In the genomic region with DNA sequence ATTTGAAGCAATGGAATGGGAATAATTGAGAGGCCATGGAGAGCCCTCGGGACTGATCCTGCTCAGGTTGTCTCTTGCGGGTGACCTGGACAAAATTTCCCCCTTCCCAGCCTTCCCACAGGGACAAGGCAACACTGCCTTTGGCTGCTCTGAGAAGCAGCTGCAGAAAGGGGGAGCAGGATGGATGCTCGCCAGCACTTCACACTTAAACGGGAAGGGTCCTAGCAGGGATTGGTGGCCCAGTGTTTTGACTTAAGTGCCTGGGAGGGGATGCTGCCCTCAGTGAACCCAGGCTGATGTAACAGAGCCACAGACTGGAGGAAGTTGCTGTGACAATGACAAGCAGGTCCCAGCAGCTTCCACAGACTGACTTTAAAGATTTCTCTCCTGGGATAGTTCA, we compare ENCODE assay signal across 21 mouse cellular contexts. TPM values are rescaled to one million over a fixed set of nuclear protein-coding genes. Genes with fewer than 3 reads are reported as not detected.
DNase-seq lines count a peak whose midpoint lies in the region; ATAC-seq lines count a peak whose summit lies in the region.
"Had no signal": no experiment of that assay in that cellular context is flagged by ENCODE, and none has a peak within 500 bp of the region (broad histone marks: within the 10 kb centered on the region; RNA-seq: fewer than 3 reads in every experiment).

No protein-coding gene starts in this region.

- H3K27ac ChIP-seq in hindbrain, embryonic 10.5 days: peak overlapping the region; percentile 14
- no peak overlapping the region for H3K27ac ChIP-seq in hindbrain, embryonic 16.5 days (ENCODE audit: low read depth, low read length)
- 0 out of 2 replicates have a peak overlapping the region, but pooled peaks have one; percentile 17 for H3K27ac ChIP-seq in embryonic facial prominence, embryonic 13.5 days
- H3K27ac ChIP-seq in forebrain, embryonic 12.5 days: peak overlapping the region; percentile 69
- H3K27ac ChIP-seq in limb, embryonic 10.5 days: peak overlapping the region; percentile 70
- H3K27ac ChIP-seq in midbrain, embryonic 15.5 days: no peak overlapping the region
- H3K27ac ChIP-seq: hindbrain, embryonic 13.5 days; left cerebral cortex, adult 2 months; liver, embryonic 12.5 days; lung, embryonic 15.5 days had no signal

- H3K9me3 ChIP-seq in hindbrain, embryonic 10.5 days: no peaks in the 10 kb centered on the region
- H3K9me3 ChIP-seq in hindbrain, embryonic 16.5 days (ENCODE audit: control insufficient read depth, low read length): no peaks in the 10 kb centered on the region
- no peaks in the 10 kb centered on the region for H3K9me3 ChIP-seq in embryonic facial prominence, embryonic 13.5 days
- no peaks in the 10 kb centered on the region for H3K9me3 ChIP-seq in forebrain, embryonic 12.5 days
- no peaks in the 10 kb centered on the region for H3K9me3 ChIP-seq in limb, embryonic 10.5 days (replicated peaks)
- H3K9me3 ChIP-seq in midbrain, embryonic 15.5 days: no peaks in the 10 kb centered on the region
- H3K9me3 ChIP-seq: hindbrain, embryonic 13.5 days; liver, embryonic 12.5 days; lung, embryonic 15.5 days had no signal

- no peak overlapping the region for H3K9ac ChIP-seq in hindbrain, embryonic 16.5 days (ENCODE audit: low read depth, low read length)
- H3K9ac ChIP-seq in embryonic facial prominence, embryonic 13.5 days: 0 out of 2 replicates have a peak overlapping the region, but pooled peaks have one; percentile 23
- no peak overlapping the region for H3K9ac ChIP-seq in forebrain, embryonic 12.5 days
- no peak overlapping the region for H3K9ac ChIP-seq in midbrain, embryonic 15.5 days
- H3K9ac ChIP-seq: liver, embryonic 12.5 days; lung, embryonic 15.5 days had no signal

- no peak for ATAC-seq in hindbrain, embryonic 16.5 days
- ATAC-seq in embryonic facial prominence, embryonic 13.5 days (ENCODE audit: insufficient number of reproducible peaks, insufficient read depth, low FRiP score, low TSS enrichment, low read depth): no peak
- ATAC-seq in forebrain, embryonic 12.5 days (ENCODE audit: low FRiP score): no peak
- ATAC-seq in midbrain, embryonic 15.5 days (replicated peaks): no peak
- ATAC-seq: activated CD4-positive, CD25-positive, alpha-beta regulatory T cell, adult 4 months; liver, embryonic 12.5 days; Patski had no signal

- no peaks in the 10 kb centered on the region for H3K36me3 ChIP-seq in hindbrain, embryonic 10.5 days
- H3K36me3 ChIP-seq in hindbrain, embryonic 16.5 days (ENCODE audit: control insufficient read depth, insufficient read depth, low read length): no peaks in the 10 kb centered on the region
- no peaks in the 10 kb centered on the region for H3K36me3 ChIP-seq in embryonic facial prominence, embryonic 13.5 days
- no peaks in the 10 kb centered on the region for H3K36me3 ChIP-seq in forebrain, embryonic 12.5 days (replicated peaks)
- no peaks in the 10 kb centered on the region for H3K36me3 ChIP-seq in limb, embryonic 10.5 days
- no peaks in the 10 kb centered on the region for H3K36me3 ChIP-seq in midbrain, embryonic 15.5 days (replicated peaks)
- H3K36me3 ChIP-seq: hindbrain, embryonic 13.5 days; liver, embryonic 12.5 days; lung, embryonic 15.5 days had no signal

- peaks cover 73% of the 10 kb centered on the region for H3K27me3 ChIP-seq in hindbrain, embryonic 10.5 days (ENCODE audit: insufficient read depth, poor library complexity, severe bottlenecking)
- peaks cover 15% of the 10 kb centered on the region for H3K27me3 ChIP-seq in hindbrain, embryonic 16.5 days (replicated peaks; ENCODE audit: control insufficient read depth, insufficient read depth, low read length)
- no peaks in the 10 kb centered on the region for H3K27me3 ChIP-seq in embryonic facial prominence, embryonic 13.5 days
- peaks cover 49% of the 10 kb centered on the region for H3K27me3 ChIP-seq in forebrain, embryonic 12.5 days
- peaks cover 10% of the 10 kb centered on the region; the same call in 1 of the 2 replicates for H3K27me3 ChIP-seq in limb, embryonic 10.5 days (ENCODE audit: low read depth, poor library complexity, severe bottlenecking)
- H3K27me3 ChIP-seq in midbrain, embryonic 15.5 days (replicated peaks): 0 out of 2 replicates have a peak, but pooled peaks cover 5% of the 10 kb centered on the region
- H3K27me3 ChIP-seq: liver, embryonic 12.5 days; lung, embryonic 15.5 days; Patski had no signal

- H3K4me1 ChIP-seq in hindbrain, embryonic 10.5 days (replicated peaks): peaks cover 53% of the 10 kb centered on the region
- no peaks in the 10 kb centered on the region for H3K4me1 ChIP-seq in hindbrain, embryonic 16.5 days (ENCODE audit: control insufficient read depth, insufficient read depth, low read depth, low read length)
- H3K4me1 ChIP-seq in embryonic facial prominence, embryonic 13.5 days: peaks cover 50% of the 10 kb centered on the region
- H3K4me1 ChIP-seq in forebrain, embryonic 12.5 days: peaks cover 38% of the 10 kb centered on the region
- peaks cover 66% of the 10 kb centered on the region for H3K4me1 ChIP-seq in limb, embryonic 10.5 days
- no peaks in the 10 kb centered on the region for H3K4me1 ChIP-seq in midbrain, embryonic 15.5 days
- H3K4me1 ChIP-seq: liver, embryonic 12.5 days had no signal

- DNase-seq in hindbrain, embryonic 10.5 days (ENCODE audit: low spot score): no peak
- DNase-seq in limb, embryonic 10.5 days (ENCODE audit: low spot score): peak; percentile 32
- DNase-seq in left cerebral cortex, adult 18-20 months (ENCODE audit: low spot score in 2 of 2): no peak
- no peak for DNase-seq in left cerebral cortex, postnatal 14 days (ENCODE audit: low spot score in 2 of 2)
- DNase-seq: adrenal gland, postnatal 14 days; cerebellum, adult 8-10 months; gastrocnemius, postnatal 36 days; kidney, adult 18-20 months; kidney, postnatal 14 days; right cerebral cortex, postnatal 25 days; thymus, postnatal 36 days had no signal

- 37% methylated on average over 4 of the region's 4 CpGs for WGBS in hindbrain, embryonic 10.5 days
- 32% methylated on average over 4 of the region's 4 CpGs for WGBS in hindbrain, embryonic 16.5 days
- WGBS in embryonic facial prominence, embryonic 13.5 days: 21% methylated on average over 4 of the region's 4 CpGs
- WGBS in forebrain, embryonic 12.5 days: 24% methylated on average over 4 of the region's 4 CpGs
- 34% methylated on average over 4 of the region's 4 CpGs for WGBS in limb, embryonic 10.5 days
- WGBS in midbrain, embryonic 15.5 days: 29% methylated on average over 4 of the region's 4 CpGs

- H3K4me3 ChIP-seq in hindbrain, embryonic 10.5 days: no peak overlapping the region
- H3K4me3 ChIP-seq in hindbrain, embryonic 16.5 days (ENCODE audit: low read length): no peak overlapping the region
- H3K4me3 ChIP-seq in embryonic facial prominence, embryonic 13.5 days: no peak overlapping the region
- no peak overlapping the region for H3K4me3 ChIP-seq in forebrain, embryonic 12.5 days (replicated peaks)
- no peak overlapping the region for H3K4me3 ChIP-seq in limb, embryonic 10.5 days
- H3K4me3 ChIP-seq in midbrain, embryonic 15.5 days: no peak overlapping the region
- H3K4me3 ChIP-seq: hindbrain, embryonic 13.5 days; left cerebral cortex, adult 2 months; liver, embryonic 12.5 days; lung, embryonic 15.5 days had no signal

- intact Hi-C loops in left cerebral cortex, postnatal 14 days (cut with DNase I): no loop called here

- H3K4me2 ChIP-seq in hindbrain, embryonic 16.5 days (ENCODE audit: low read length): no peak overlapping the region
- H3K4me2 ChIP-seq in embryonic facial prominence, embryonic 13.5 days: no peak overlapping the region
- no peak overlapping the region for H3K4me2 ChIP-seq in forebrain, embryonic 12.5 days
- H3K4me2 ChIP-seq in midbrain, embryonic 15.5 days: no peak overlapping the region
- H3K4me2 ChIP-seq: hindbrain, embryonic 13.5 days; liver, embryonic 12.5 days; lung, embryonic 15.5 days had no signal

RNA-seq across cellular contexts. Expression of gene Rpusd4, which starts 45.9 kb away (rescaled TPM):
- 27.5 and 30.8 TPM in 2 replicates for polyA plus RNA-seq in hindbrain, embryonic 10.5 days (2016; fragmentation: Nextera tagmentation; extraction: Ambion mirVana)
- 17.6 and 20.0 TPM in 2 replicates for polyA plus RNA-seq in hindbrain, embryonic 16.5 days (2015; fragmentation: Nextera tagmentation; extraction: Ambion mirVana)
- polyA plus RNA-seq in embryonic facial prominence, embryonic 13.5 days (2015; fragmentation: Nextera tagmentation; extraction: Ambion mirVana): 30.2 and 30.8 TPM in 2 replicates
- 25.6 and 27.9 TPM in 2 replicates for polyA plus RNA-seq in forebrain, embryonic 12.5 days (2016; fragmentation: Nextera tagmentation; extraction: Ambion mirVana)
- 35.6 and 36.8 TPM in 2 replicates for polyA plus RNA-seq in limb, embryonic 10.5 days (2016; fragmentation: Nextera tagmentation; extraction: Ambion mirVana)
- 10 to 100 TPM in 1 of 2 experiments, 1 to 10 TPM in 1; 9.8 to 10.8 TPM for total RNA-seq in left cerebral cortex, adult 18-20 months (2021)
- 17.3 and 18.8 TPM in 2 replicates for polyA plus RNA-seq in midbrain, embryonic 15.5 days (2015; fragmentation: Nextera tagmentation; extraction: Ambion mirVana)
- 1 to 10 TPM; 7.2 to 7.3 TPM for total RNA-seq in left cerebral cortex, postnatal 14 days (2021)

RNA-seq across cellular contexts. Expression of gene Fam118b, which starts 46.0 kb away (rescaled TPM):
- polyA plus RNA-seq in hindbrain, embryonic 10.5 days (2016; fragmentation: Nextera tagmentation; extraction: Ambion mirVana): 66.6 and 71.0 TPM in 2 replicates
- 46.6 and 48.5 TPM in 2 replicates for polyA plus RNA-seq in hindbrain, embryonic 16.5 days (2015; fragmentation: Nextera tagmentation; extraction: Ambion mirVana)
- 53.2 and 61.4 TPM in 2 replicates for polyA plus RNA-seq in embryonic facial prominence, embryonic 13.5 days (2015; fragmentation: Nextera tagmentation; extraction: Ambion mirVana)
- 73.9 TPM in 2 replicates for polyA plus RNA-seq in forebrain, embryonic 12.5 days (2016; fragmentation: Nextera tagmentation; extraction: Ambion mirVana)
- polyA plus RNA-seq in limb, embryonic 10.5 days (2016; fragmentation: Nextera tagmentation; extraction: Ambion mirVana): 62.6 and 66.7 TPM in 2 replicates
- total RNA-seq in left cerebral cortex, adult 18-20 months (2021): 10 to 100 TPM; 20.3 to 25.2 TPM
- 64.5 and 66.3 TPM in 2 replicates for polyA plus RNA-seq in midbrain, embryonic 15.5 days (2015; fragmentation: Nextera tagmentation; extraction: Ambion mirVana)
- total RNA-seq in left cerebral cortex, postnatal 14 days (2021): 10 to 100 TPM; 22.4 to 24.4 TPM

Comparison
In these comparisons a context has a peak if more than half of its experiments do, and no peak if none do; other contexts are left out.
1. H3K27ac ChIP-seq: peak in hindbrain, embryonic 10.5 days (single experiment), embryonic facial prominence, embryonic 13.5 days (single experiment), forebrain, embryonic 12.5 days (single experiment) and limb, embryonic 10.5 days (single experiment); none in hindbrain, embryonic 16.5 days (single experiment) and midbrain, embryonic 15.5 days (single experiment).